Mouse (Mus musculus) frontal cortex, adult (tissue): ENCODE measurements around the gene Gm7138.
"Not testable (repeated sequence)": the region's sequence is repeated elsewhere in the genome, so short reads cannot be mapped to it uniquely, and the experiment has no call there.

Experiments used
- ATAC-seq: cut with Nextera tagmentation; 2 replicates; pipeline ENCODE4 v1.9.2; 2017; ENCODE audit warnings: mild to moderate bottlenecking, moderate library complexity, mixed read lengths; ENCODE audit not compliant: low TSS enrichment

Gene Gm7138

GRCm38 (mm10) chr10:77750686-77751085 is 26.1 kb downstream of the Gm7138 start:
- not testable (repeated sequence) for ATAC-seq

- ATAC-seq, result not testable (repeated sequence)
Observed at GRCm38 (mm10) chr10:77741924-77742688, 34.6 kb downstream of the Gm7138 start, which contains the start of gene Gm18596. Gene Gm18596, minus strand, starts transcription at chr10:77742638.

- ATAC-seq, result no peak
Observed at GRCm38 (mm10) chr10:77738929-77739328, 37.8 kb downstream of the Gm7138 start.

GRCm38 (mm10) chr10:77735928-77736327 is 40.8 kb downstream of the Gm7138 start:
- no peak for ATAC-seq

- ATAC-seq, result no peak
Observed at GRCm38 (mm10) chr10:77729241-77729640, 47.5 kb downstream of the Gm7138 start.

GRCm38 (mm10) chr10:77728280-77728679 is 48.5 kb downstream of the Gm7138 start:
- ATAC-seq, result no peak
